Mouse (Mus musculus) inflammation-experienced regulatory T-cells (primary cell): ENCODE measurements around the gene Ddx23. TPM values are rescaled to one million over a fixed set of nuclear protein-coding genes. Genes with fewer than 3 reads are reported as not detected.

Experiments used
- polyA plus RNA-seq, 2 experiments: library from polyadenylated mRNA; unstranded; fragments of 100-300 nt; shearing (Covaris generic); gene quantifications; one replicate each; pipeline ENCODE4 v1.2.1; 2017

Gene Ddx23
- 10 to 100 TPM; 15.4 to 17.3 TPM for polyA plus RNA-seq

GRCm38 (mm10) chr15:98662567-98663545, at the start of gene Ddx23:
Gene Ddx23, minus strand, starts transcription at chr15:98662894.

GRCm38 (mm10) chr15:98707766-98708372, 45.2 kb upstream of the Ddx23 start, which contains the start of gene Ccdc65:
Gene Ccdc65, plus strand, starts transcription at chr15:98708207.

GRCm38 (mm10) chr15:98676940-98677728, 14.4 kb upstream of the Ddx23 start, which contains the start of gene Rnd1:
Gene Rnd1, minus strand, starts transcription at chr15:98677461.

GRCm38 (mm10) chr15:98630540-98630939, 32.2 kb downstream of the Ddx23 start, which contains the start of gene Cacnb3:
Gene Cacnb3, plus strand, starts transcription at chr15:98630840.

GRCm38 (mm10) chr15:98609331-98610130, 53.2 kb downstream of the Ddx23 start, which contains the start of gene Adcy6:
Gene Adcy6, minus strand, starts transcription at chr15:98610076.

Other genes with a start within 250 kb of the Ddx23 start
- not detected for gene Olfr282, start 231.7 kb downstream of the Ddx23 start, polyA plus RNA-seq
- gene Olfr281, start 210.3 kb downstream of the Ddx23 start, polyA plus RNA-seq: 1 to 10 TPM in 1 of 2 experiments, under 1 TPM in 1; 0.13 to 2.7 TPM
- under 1 TPM; 0.11 to 0.26 TPM for gene OR5BS1P, start 193.0 kb downstream of the Ddx23 start, polyA plus RNA-seq
- under 1 TPM in 1 of 2 experiments, not detected in 1; 0.38 TPM for gene Lalba, start 180.2 kb downstream of the Ddx23 start, polyA plus RNA-seq
- under 1 TPM; 0.24 to 0.65 TPM for gene Olfr279, start 170.5 kb downstream of the Ddx23 start, polyA plus RNA-seq
- gene Kansl2, start 128.6 kb downstream of the Ddx23 start, polyA plus RNA-seq: 100 to 1,000 TPM in 1 of 2 experiments, 10 to 100 TPM in 1; 95.3 to 111 TPM
- gene Ccnt1, start 92.0 kb downstream of the Ddx23 start, polyA plus RNA-seq: 10 to 100 TPM; 59.4 to 69.7 TPM
- not detected for gene 4930415O20Rik, start 91.9 kb downstream of the Ddx23 start, polyA plus RNA-seq
- 1 to 10 TPM in 1 of 2 experiments, under 1 TPM in 1; 0.82 to 7.4 TPM for gene Adcy6, start 52.8 kb downstream of the Ddx23 start, polyA plus RNA-seq
- 1 to 10 TPM in 1 of 2 experiments, under 1 TPM in 1; 0.34 to 4.0 TPM for gene Cacnb3, start 32.1 kb downstream of the Ddx23 start, polyA plus RNA-seq
- 1 to 10 TPM in 1 of 2 experiments, under 1 TPM in 1; 0.93 to 2.1 TPM for gene Rnd1, start 14.6 kb upstream of the Ddx23 start, polyA plus RNA-seq
- 1 to 10 TPM in 1 of 2 experiments, under 1 TPM in 1; 0.28 to 2.4 TPM for gene Ccdc65, start 45.3 kb upstream of the Ddx23 start, polyA plus RNA-seq
- 1 to 10 TPM; 1.1 to 4.0 TPM for gene Fkbp11, start 65.3 kb upstream of the Ddx23 start, polyA plus RNA-seq
- gene Arf3, start 100.3 kb upstream of the Ddx23 start, polyA plus RNA-seq: 100 to 1,000 TPM; 138 to 147 TPM
- under 1 TPM; 0.52 to 0.61 TPM for gene Wnt10b, start 115.3 kb upstream of the Ddx23 start, polyA plus RNA-seq
- under 1 TPM in 1 of 2 experiments, not detected in 1; 0.89 TPM for gene Wnt1, start 127.0 kb upstream of the Ddx23 start, polyA plus RNA-seq
- gene Ddn, start 146.6 kb upstream of the Ddx23 start, polyA plus RNA-seq: 1 to 10 TPM in 1 of 2 experiments, not detected in 1; 1.8 TPM
- gene Prkag1, start 168.6 kb upstream of the Ddx23 start, polyA plus RNA-seq: 100 to 1,000 TPM in 1 of 2 experiments, 10 to 100 TPM in 1; 97.2 to 156 TPM
- gene Kmt2d, start 208.3 kb upstream of the Ddx23 start, polyA plus RNA-seq: 10 to 100 TPM; 24.2 to 25.6 TPM
- gene Rhebl1, start 231.6 kb upstream of the Ddx23 start, polyA plus RNA-seq: 10 to 100 TPM in 1 of 2 experiments, 1 to 10 TPM in 1; 9.6 to 12.5 TPM
- under 1 TPM; 0.37 to 0.56 TPM for gene Dhh, start 235.6 kb upstream of the Ddx23 start, polyA plus RNA-seq